Mouse (Mus musculus) hindbrain, embryonic 16.5 days (tissue): ENCODE results near the gene Tenm4. TPM values are rescaled to one million over a fixed set of nuclear protein-coding genes. Genes with fewer than 3 reads are reported as not detected.

Experiments used
- ATAC-seq: fragments of 200-750 bp; cut with Nextera tagmentation; 2 replicates; pipeline ENCODE4 v1.8.0; 2017; ENCODE audit warnings: moderate TSS enrichment, moderate library complexity
- H3K27ac ChIP-seq: fragments of 300-500 bp; sonication (generic); 2 replicates; pipeline ENCODE4 v1.5.1; 2014; ENCODE audit warnings: low read depth, mild to moderate bottlenecking, control low read depth, low read length, moderate library complexity
- H3K27me3 ChIP-seq: fragments of 300-500 bp; sonication (generic); replicated peaks from 2 replicates; pipeline ENCODE4 v1.6.1; 2014; ENCODE audit warnings: low read length; ENCODE audit not compliant: control insufficient read depth, insufficient read depth
- H3K36me3 ChIP-seq: fragments of 300-500 bp; sonication (generic); 2 replicates; pipeline ENCODE4 v1.6.1; 2014; ENCODE audit warnings: mild to moderate bottlenecking, low read length, moderate library complexity, mixed read lengths; ENCODE audit not compliant: control insufficient read depth, insufficient read depth
- H3K4me1 ChIP-seq: fragments of 300-500 bp; sonication (generic); 2 replicates; pipeline ENCODE4 v1.6.1; 2014; ENCODE audit warnings: low read depth, low read length; ENCODE audit not compliant: control insufficient read depth, insufficient read depth
- H3K4me2 ChIP-seq: fragments of 300-500 bp; sonication (generic); 2 replicates; pipeline ENCODE4 v1.6.1; 2014; ENCODE audit warnings: mild to moderate bottlenecking, low read length, control low read depth, moderate library complexity
- H3K4me3 ChIP-seq: fragments of 300-500 bp; sonication (generic); 2 replicates; pipeline ENCODE4 v1.5.1; 2014; ENCODE audit warnings: mild to moderate bottlenecking, low read length, control low read depth, moderate library complexity
- H3K9ac ChIP-seq: fragments of 300-500 bp; sonication (generic); 2 replicates; pipeline ENCODE4 v1.6.1; 2014; ENCODE audit warnings: low read depth, mild to moderate bottlenecking, control low read depth, low read length, moderate library complexity
- H3K9me3 ChIP-seq: fragments of 300-500 bp; sonication (generic); 2 replicates; pipeline ENCODE4 v1.6.1; 2014; ENCODE audit warnings: mild to moderate bottlenecking, low read length, moderate library complexity; ENCODE audit not compliant: control insufficient read depth
- WGBS: fragments of 180-500 bp; shearing (Covaris S2); extraction: QIAGEN DNeasy Blood & Tissue Kit; methylation state at CpG from one replicate; pipeline ENCODE4 v1.1.7; 2014; 5-methylcytosine and 5-hydroxymethylcytosine counted together
- polyA plus RNA-seq: library from polyadenylated mRNA; unstranded; fragments of >200 nt; fragmentation: Nextera tagmentation; extraction: Ambion mirVana; gene quantifications from 2 replicates; pipeline ENCODE4 v1.2.1, GENCODE M21; 2015

The Tenm4 gene
- polyA plus RNA-seq, 1 experiment from 2014 or later: 32.4 TPM

DNA sequence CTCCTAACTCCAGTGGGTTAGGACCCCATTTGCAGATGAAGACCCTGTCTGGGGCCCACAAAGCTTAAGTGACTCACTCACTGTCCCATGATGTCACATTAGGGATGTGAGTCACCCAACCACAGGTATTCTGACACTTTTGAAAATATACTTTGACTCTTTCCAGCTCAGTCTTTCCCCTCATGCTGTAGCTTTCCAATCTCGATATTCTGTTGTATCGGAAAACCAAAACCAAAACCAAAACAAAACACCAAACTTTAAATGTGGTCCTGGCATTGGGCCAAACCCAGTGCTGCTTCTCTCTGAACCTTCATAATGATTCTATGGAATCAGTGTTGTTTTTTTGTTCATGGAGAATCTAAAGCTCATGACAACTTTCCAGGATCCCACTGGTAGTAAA, 536.1 kb downstream of the Tenm4 start:
- WGBS: 96% methylated on average over 2 of the region's 2 CpGs

DNA sequence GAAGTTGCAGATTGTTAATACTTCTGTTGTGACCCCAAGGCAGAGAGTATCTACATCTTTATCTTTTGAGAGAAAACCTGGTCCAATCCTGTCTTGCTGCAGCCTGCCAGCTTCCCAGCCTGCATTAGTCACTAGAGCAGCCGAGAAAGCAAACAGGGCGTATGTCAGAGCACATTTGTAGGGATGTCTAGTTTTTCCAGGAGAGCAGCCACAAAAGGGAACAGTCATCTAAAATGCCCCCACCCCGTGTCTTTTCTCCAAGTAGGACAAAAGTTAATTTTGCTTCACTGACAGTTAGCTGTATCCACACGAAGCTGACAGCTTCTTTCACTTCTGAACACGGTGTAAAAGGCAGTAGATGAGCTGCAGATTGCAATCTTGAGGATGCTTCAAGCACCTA, 537.0 kb downstream of the Tenm4 start:
- no peaks in the 10 kb centered on the region for H3K36me3 ChIP-seq
- H3K4me1 ChIP-seq: no peaks in the 10 kb centered on the region
- H3K4me3 ChIP-seq: no peak overlapping the region
- no peaks in the 10 kb centered on the region for H3K9me3 ChIP-seq
- ATAC-seq: no peak
- no peaks in the 10 kb centered on the region; the same call in 1 of the 2 replicates for H3K27me3 ChIP-seq
- no peak overlapping the region for H3K4me2 ChIP-seq
- WGBS: 78% methylated on average over 5 of the region's 5 CpGs
- H3K9ac ChIP-seq: no peak overlapping the region
- H3K27ac ChIP-seq: no peak overlapping the region

More for the DNA sequence above, 536.1 kb downstream of the Tenm4 start:
- Histone ChIP-seq H3K9ac (no peak overlapping the region), H3K4me2 (no peak overlapping the region), H3K27ac (no peak overlapping the region), H3K4me1 (no peaks in the 10 kb centered on the region), H3K9me3 (no peaks in the 10 kb centered on the region), H3K27me3 (no peaks in the 10 kb centered on the region), H3K4me3 (no peak overlapping the region), H3K36me3 (no peaks in the 10 kb centered on the region)
- ATAC-seq: no peak

DNA sequence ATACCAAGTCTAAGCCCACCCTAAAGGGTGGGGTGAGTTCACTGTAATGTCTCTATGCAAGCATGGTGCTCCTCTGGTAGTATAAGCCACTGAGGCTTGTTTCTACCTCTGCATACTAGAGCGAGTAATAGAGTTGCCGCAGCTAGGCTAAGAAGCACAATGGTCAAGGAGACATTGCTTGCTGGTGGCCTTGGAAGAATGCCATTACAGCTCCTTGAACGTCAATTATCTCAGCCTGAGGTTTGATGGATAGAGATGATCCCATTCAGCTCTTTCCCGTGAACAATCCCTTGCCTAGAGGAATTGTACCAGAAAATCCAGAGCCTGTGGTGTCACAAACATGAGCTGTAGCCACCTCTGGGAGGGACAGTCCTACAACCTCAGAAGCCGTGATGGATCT, 537.5 kb downstream of the Tenm4 start:
- Histone ChIP-seq H3K4me3 (no peak overlapping the region), H3K27ac (no peak overlapping the region), H3K36me3 (no peaks in the 10 kb centered on the region), H3K4me1 (no peaks in the 10 kb centered on the region), H3K27me3 (no peaks in the 10 kb centered on the region; the same call in 1 of the 2 replicates), H3K9ac (no peak overlapping the region), H3K4me2 (no peak overlapping the region), H3K9me3 (no peaks in the 10 kb centered on the region)
- no peak for ATAC-seq
- 65% methylated on average over 5 of the region's 5 CpGs for WGBS

DNA sequence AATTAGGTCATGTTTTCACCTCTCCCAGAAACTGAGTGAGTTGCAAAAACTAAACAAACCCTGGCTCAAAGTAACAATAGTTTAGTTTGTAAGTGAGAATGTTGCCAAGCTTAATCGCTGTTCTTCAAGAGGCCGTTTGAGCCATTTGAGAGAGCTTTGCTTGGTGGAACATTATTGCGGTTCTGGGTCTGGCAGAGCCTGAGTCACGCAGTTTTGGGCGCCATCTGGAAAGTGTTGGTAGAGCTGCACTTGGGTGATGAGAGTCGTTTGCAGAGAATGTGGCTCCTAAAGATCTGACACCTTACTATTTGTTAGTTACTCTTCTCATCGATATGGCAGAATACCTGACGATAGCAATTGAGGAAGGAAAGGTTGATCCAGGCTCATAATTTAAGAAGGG, 537.9 kb downstream of the Tenm4 start:
- Histone ChIP-seq H3K4me1 (no peaks in the 10 kb centered on the region), H3K36me3 (no peaks in the 10 kb centered on the region), H3K27ac (no peak overlapping the region), H3K9me3 (no peaks in the 10 kb centered on the region), H3K9ac (no peak overlapping the region), H3K4me3 (no peak overlapping the region), H3K4me2 (no peak overlapping the region), H3K27me3 (no peaks in the 10 kb centered on the region; the same call in 1 of the 2 replicates)
- 90% methylated on average over 8 of the region's 8 CpGs for WGBS
- ATAC-seq: no peak

DNA sequence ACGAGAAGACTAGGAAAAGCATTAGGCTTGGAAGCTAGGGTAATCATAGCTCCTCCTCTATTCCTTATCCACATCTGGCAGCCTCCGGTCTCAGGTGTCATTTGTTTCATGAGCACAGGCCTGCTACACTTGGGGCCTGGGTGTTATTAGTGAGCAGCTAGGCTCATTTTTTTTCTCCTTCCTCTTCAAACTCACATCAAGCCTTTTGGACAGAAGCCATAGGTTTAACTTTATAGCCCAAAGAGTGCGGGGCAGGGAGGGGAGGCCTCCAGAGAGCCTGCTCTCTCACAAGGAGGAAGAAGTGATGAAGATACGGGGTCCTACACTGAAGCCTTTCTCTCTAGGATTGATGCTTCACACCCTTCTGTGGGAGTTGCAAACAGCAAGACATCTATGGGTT, 538.8 kb downstream of the Tenm4 start:
- Histone ChIP-seq H3K27ac (no peak overlapping the region), H3K4me1 (no peaks in the 10 kb centered on the region), H3K4me2 (no peak overlapping the region), H3K36me3 (no peaks in the 10 kb centered on the region), H3K4me3 (no peak overlapping the region), H3K27me3 (no peaks in the 10 kb centered on the region; the same call in 1 of the 2 replicates), H3K9me3 (no peaks in the 10 kb centered on the region), H3K9ac (no peak overlapping the region)
- WGBS: 94% methylated on average over 4 of the region's 4 CpGs
- ATAC-seq: no peak

DNA sequence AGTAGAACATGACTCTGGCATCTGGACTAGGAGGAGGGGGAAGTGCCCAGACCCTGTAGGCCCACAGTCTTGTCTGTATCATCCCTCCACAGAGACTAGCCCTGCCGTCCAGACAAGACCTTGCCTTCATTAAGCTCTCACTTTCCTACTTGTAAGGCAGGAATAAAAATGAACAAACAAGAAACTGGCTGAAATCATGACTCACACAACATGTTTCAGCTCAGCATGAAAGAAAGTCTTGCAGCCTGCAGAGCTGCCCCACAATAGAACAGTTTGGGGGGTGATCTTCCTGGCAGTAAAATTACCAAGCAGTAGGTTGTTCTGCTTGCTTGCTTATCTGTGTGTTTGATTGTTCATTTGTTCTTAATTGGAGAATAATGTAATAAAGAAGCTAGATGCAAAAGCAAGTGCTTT, 539.6 kb downstream of the Tenm4 start:
- H3K27ac ChIP-seq: no peak overlapping the region
- no peaks in the 10 kb centered on the region for H3K9me3 ChIP-seq
- H3K36me3 ChIP-seq: no peaks in the 10 kb centered on the region
- 42% methylated on average over 1 of the region's 1 CpGs for WGBS
- no peaks in the 10 kb centered on the region for H3K4me1 ChIP-seq
- ATAC-seq: no peak
- no peak overlapping the region for H3K4me2 ChIP-seq
- H3K27me3 ChIP-seq: no peaks in the 10 kb centered on the region; the same call in 1 of the 2 replicates
- H3K9ac ChIP-seq: no peak overlapping the region
- no peak overlapping the region for H3K4me3 ChIP-seq

DNA sequence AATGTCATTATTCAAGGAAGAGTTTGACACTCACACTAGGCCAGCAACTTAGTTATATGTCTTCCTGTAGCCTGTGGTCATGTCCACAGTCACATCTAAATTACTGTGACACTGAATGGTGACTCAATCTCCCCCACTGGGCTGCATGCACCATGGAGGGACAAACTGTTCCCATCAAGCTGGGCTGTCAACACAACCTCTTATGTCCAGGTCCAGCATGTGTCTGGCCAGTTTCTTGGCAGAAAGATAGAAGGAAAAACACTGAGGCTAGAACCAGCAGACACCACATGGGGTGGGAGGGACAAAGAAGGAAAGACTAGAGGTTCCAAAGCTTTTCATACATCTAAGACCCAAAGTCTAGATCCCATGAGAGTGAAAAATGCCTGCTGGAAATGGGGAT, 541.8 kb downstream of the Tenm4 start:
- H3K4me3 ChIP-seq: no peak overlapping the region
- H3K27ac ChIP-seq: no peak overlapping the region
- H3K27me3 ChIP-seq: no peaks in the 10 kb centered on the region; the same call in 1 of the 2 replicates
- H3K4me1 ChIP-seq: no peaks in the 10 kb centered on the region
- H3K36me3 ChIP-seq: no peaks in the 10 kb centered on the region
- ATAC-seq: no peak
- no peaks in the 10 kb centered on the region for H3K9me3 ChIP-seq
- H3K9ac ChIP-seq: no peak overlapping the region
- no peak overlapping the region for H3K4me2 ChIP-seq

DNA sequence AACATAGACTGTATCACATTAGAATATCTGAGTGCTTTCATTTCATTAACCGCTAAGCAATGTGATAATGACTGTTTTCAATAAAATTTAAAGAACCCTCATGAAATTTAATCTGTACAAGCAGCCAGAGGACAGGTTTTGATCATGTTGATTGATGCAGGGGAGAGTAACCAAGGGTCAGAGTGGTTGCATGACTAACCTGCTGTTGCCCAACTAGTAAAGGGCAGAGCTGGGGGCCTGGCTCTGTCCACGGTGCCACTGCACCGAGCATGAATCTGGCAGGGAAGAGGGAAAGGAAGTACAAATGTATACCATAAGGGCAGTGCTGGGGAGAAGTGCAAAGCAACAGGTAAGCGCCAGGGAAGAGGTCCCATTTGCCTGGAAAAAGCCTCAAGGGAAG, 545.9 kb downstream of the Tenm4 start:
- Histone ChIP-seq H3K9me3 (no peaks in the 10 kb centered on the region), H3K9ac (no peak overlapping the region), H3K4me3 (no peak overlapping the region), H3K4me1 (peaks cover 15% of the 10 kb centered on the region), H3K27me3 (no peaks in the 10 kb centered on the region; the same call in 1 of the 2 replicates), H3K27ac (no peak overlapping the region), H3K4me2 (no peak overlapping the region), H3K36me3 (no peaks in the 10 kb centered on the region)
- WGBS: 93% methylated on average over 4 of the region's 4 CpGs
- no peak for ATAC-seq

DNA sequence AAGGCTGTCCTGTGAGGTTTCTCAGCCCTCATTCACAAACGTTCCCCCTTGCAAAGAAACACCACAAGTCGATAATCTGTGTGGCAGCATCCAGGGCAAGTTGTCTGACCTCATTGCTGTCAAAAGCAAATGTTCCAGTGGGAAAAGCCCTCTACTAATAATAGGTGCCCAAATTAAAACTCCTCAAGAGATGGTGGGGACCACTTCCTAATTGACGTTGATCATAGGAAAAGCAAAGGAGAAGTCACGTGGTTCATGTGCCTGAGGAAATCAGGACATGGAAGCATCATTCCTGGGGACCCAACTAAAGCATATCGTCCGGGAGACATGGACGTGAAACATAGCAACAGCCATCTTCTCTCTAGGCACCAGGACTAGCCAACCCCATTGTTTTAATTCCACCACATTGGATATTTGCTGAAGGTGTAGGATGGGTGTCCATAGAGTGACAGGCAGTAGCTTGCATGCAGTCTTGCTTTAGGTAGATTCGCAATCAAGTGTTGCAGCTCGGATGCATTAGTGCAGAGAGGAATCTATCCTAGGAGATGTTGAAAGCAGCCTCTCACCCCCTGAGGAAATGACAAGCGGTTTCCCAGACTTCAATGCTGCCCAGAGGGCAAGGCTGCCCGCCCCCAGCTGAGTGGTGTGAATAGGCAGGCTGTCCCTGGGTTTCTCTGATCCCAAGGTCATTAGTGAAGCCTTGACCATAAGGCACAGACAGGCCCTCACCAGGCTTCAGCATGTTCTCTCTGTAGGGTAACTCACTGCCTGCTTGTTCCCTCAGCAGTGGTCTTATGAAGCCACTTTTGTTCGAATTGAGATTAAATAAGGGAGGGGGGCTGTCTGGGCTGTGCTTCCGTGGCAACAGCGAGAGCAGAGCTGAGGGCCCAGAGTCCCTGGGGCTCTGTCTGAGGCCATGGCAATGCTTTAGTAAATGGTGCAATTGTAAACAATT, 547.4 kb downstream of the Tenm4 start:
- Histone ChIP-seq H3K27me3 (no peaks in the 10 kb centered on the region; the same call in 1 of the 2 replicates), H3K9ac (0 out of 2 replicates have a peak overlapping the region, but pooled peaks have one; percentile 23), H3K36me3 (no peaks in the 10 kb centered on the region), H3K4me1 (peaks cover 15% of the 10 kb centered on the region), H3K4me3 (no peak overlapping the region), H3K4me2 (no peak overlapping the region), H3K9me3 (no peaks in the 10 kb centered on the region), H3K27ac (peak overlapping the region; percentile 65)
- ATAC-seq: peak; percentile 91
- WGBS: 21% methylated on average over 14 of the region's 14 CpGs
